Mouse (Mus musculus): Measurements from ENCODE around the gene Vat1l. TPM values are rescaled to one million over a fixed set of nuclear protein-coding genes. Genes with fewer than 3 reads are reported as not detected.

Vat1l gene
- polyA plus RNA-seq (2017; shearing (Covaris generic)): not detected

DNA sequence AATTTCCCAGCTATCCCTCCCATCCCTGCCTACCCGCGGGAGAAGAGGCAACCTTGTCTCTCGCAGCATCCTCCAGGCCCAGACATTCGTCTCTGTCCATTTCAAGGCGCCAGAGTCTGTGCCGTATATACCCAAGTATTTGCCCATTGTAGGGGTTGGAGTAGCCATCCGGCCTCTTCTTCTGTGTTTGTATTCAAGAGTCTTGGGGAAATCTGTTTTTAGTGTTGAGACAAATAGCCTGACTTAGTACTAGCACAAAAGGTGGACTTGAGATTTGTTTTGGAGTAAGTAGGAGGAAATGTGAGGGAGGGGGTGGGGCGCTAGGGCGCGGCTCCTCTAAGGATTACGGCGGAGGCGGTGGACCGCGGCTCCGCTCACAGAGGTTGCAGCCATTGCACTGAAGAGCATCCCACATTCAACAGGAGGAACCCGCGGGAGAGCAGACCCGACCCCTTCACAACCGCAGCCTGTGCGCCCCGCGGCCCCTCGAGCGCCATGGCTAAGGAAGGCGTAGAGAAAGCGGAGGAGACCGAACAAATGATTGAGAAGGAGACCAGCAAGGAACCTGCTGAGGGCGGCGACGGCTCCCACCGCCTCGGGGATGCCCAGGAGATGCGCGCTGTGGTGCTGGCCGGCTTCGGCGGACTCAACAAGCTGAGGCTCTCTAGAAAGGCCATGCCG, at the start of gene Vat1l:
Gene Vat1l, plus strand, starts transcription at position 392 of the 681 bp plus-strand sequence.

DNA sequence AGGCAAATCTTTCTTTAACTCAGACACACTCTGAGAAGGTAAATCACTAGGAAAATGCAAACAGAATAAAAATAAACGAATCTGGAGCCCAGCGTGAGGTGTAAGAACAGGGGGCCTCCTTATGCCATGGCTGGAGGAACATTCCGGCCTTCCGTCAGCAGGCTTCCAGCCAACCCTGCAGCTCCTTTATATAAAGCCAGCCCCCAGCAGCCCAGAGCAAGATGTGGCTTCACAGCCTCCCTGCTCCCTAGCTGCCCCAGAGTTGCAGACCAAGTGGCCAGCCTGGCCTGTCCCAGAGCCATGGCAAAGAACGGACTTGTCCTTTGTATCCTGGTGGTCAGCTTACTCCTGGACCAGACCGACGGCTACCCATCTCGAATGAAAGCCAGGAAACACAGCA, 212.4 kb downstream of the Vat1l start, which contains the start of gene Clec3a:
Gene Clec3a, plus strand, starts transcription at position 301 of the 400 bp plus-strand sequence.

Other genes starting within 250 kb of the Vat1l start
- gene Nudt7, start 72.1 kb upstream of the Vat1l start, polyA plus RNA-seq (2017; shearing (Covaris generic)): 3.7 TPM
- not detected for gene Clec3a, start 212.5 kb downstream of the Vat1l start, polyA plus RNA-seq (2017; shearing (Covaris generic))
- 9.6 TPM for gene Wwox, start 234.0 kb downstream of the Vat1l start, polyA plus RNA-seq (2017; shearing (Covaris generic))